17 mouse cellular contexts compared by ENCODE assay signal in genomic region chr1:37551986-37552385, GRCm38 (mm10). TPM values are rescaled to one million over a fixed set of nuclear protein-coding genes. Genes with fewer than 3 reads are reported as not detected.
DNase-seq lines count a peak whose midpoint lies in the region; ATAC-seq and TF ChIP-seq lines count a peak whose summit lies in the region.
"Had no signal": no experiment of that assay in that cellular context is flagged by ENCODE, and none has a peak within 500 bp of the region (broad histone marks: within the 10 kb centered on the region; RNA-seq: fewer than 3 reads in every experiment).

No protein-coding gene starts in this region.

- H3K27ac ChIP-seq in kidney, adult 2 months (ENCODE audit: insufficient read depth, low read depth, low read length), result no peak overlapping the region
- H3K27ac ChIP-seq in kidney, embryonic 16.5 days (ENCODE audit: low read length), result no peak overlapping the region
- H3K27ac ChIP-seq in lung, embryonic 14.5 days (ENCODE audit: low read depth), result no peak overlapping the region
- H3K27ac ChIP-seq: embryonic facial prominence, embryonic 10.5 days; forebrain, embryonic 13.5 days; gastrocnemius, adult 2 months; heart, embryonic 13.5 days; hindbrain, embryonic 13.5 days had no signal

- H3K9me3 ChIP-seq in kidney, embryonic 16.5 days (ENCODE audit: low read length), result no peaks in the 10 kb centered on the region
- no peaks in the 10 kb centered on the region for H3K9me3 ChIP-seq in lung, embryonic 14.5 days (ENCODE audit: low read depth, low read length)
- H3K9me3 ChIP-seq: embryonic facial prominence, embryonic 10.5 days; forebrain, embryonic 13.5 days; heart, embryonic 13.5 days; hindbrain, embryonic 13.5 days had no signal

- no peak for TF ChIP-seq CTCF in kidney, adult 2 months (conservative IDR thresholded peaks at IDR 0.05; ENCODE audit: insufficient read depth, insufficient read length, low read depth, low read length)
- TF ChIP-seq CTCF in lung, embryonic 14.5 days (IDR thresholded peaks at IDR 0.05; ENCODE audit: low read depth), result no peak

- no peak for TF ChIP-seq POLR2A in kidney, adult 2 months (IDR thresholded peaks at IDR 0.05; ENCODE audit: low read depth, low read length)

- DNase-seq in adrenal gland, postnatal 10 days, result peak; percentile 13
- DNase-seq in adrenal gland, postnatal 25 days, result no peak
- peak; percentile 5 for DNase-seq in kidney, adult 2 months
- DNase-seq in lung, embryonic 14.5 days, result peak; percentile 53
- no peak for DNase-seq in lung, postnatal 10 days
- DNase-seq in adrenal gland, postnatal 36 days, result peak; percentile 26 to 35
- DNase-seq: cerebellum, adult 18-20 months; gastrocnemius, adult 2 months; gastrocnemius, postnatal 25 days; heart, postnatal 4 days had no signal

- ATAC-seq in kidney, embryonic 16.5 days (ENCODE audit: low FRiP score, low TSS enrichment), result no peak
- ATAC-seq in lung, embryonic 14.5 days (ENCODE audit: insufficient read depth), result no peak
- ATAC-seq in inflammation-experienced regulatory T-cells, adult 6 months, result no peak
- ATAC-seq: forebrain, embryonic 13.5 days had no signal

- no peaks in the 10 kb centered on the region for H3K4me1 ChIP-seq in kidney, adult 2 months (ENCODE audit: control insufficient read depth, insufficient read depth, low read length)
- no peaks in the 10 kb centered on the region for H3K4me1 ChIP-seq in kidney, embryonic 16.5 days (ENCODE audit: insufficient read depth, low read length)
- no peaks in the 10 kb centered on the region for H3K4me1 ChIP-seq in lung, embryonic 14.5 days (ENCODE audit: insufficient read depth)
- H3K4me1 ChIP-seq: embryonic facial prominence, embryonic 10.5 days; forebrain, embryonic 13.5 days; heart, embryonic 13.5 days; hindbrain, embryonic 13.5 days had no signal

- WGBS in kidney, adult 2 months, result 74% methylated on average over 7 of the region's 7 CpGs
- 76% methylated on average over 7 of the region's 7 CpGs for WGBS in kidney, embryonic 16.5 days
- WGBS in lung, embryonic 14.5 days, result 52% methylated on average over 7 of the region's 7 CpGs

- H3K36me3 ChIP-seq in kidney, adult 2 months (ENCODE audit: control insufficient read depth, insufficient read depth, low read length), result no peaks in the 10 kb centered on the region
- H3K36me3 ChIP-seq in kidney, embryonic 16.5 days (ENCODE audit: insufficient read depth, low read length), result no peaks in the 10 kb centered on the region
- H3K36me3 ChIP-seq in lung, embryonic 14.5 days (ENCODE audit: insufficient read depth), result no peaks in the 10 kb centered on the region
- H3K36me3 ChIP-seq: embryonic facial prominence, embryonic 10.5 days; heart, embryonic 13.5 days; hindbrain, embryonic 13.5 days had no signal

- H3K27me3 ChIP-seq in kidney, adult 2 months (replicated peaks; ENCODE audit: control insufficient read depth, insufficient read depth, low read length), result no peaks in the 10 kb centered on the region
- no peaks in the 10 kb centered on the region for H3K27me3 ChIP-seq in kidney, embryonic 16.5 days (ENCODE audit: insufficient read depth, low read length)
- no peaks in the 10 kb centered on the region for H3K27me3 ChIP-seq in lung, embryonic 14.5 days (ENCODE audit: insufficient read depth, low read length)
- H3K27me3 ChIP-seq: CH12.LX; forebrain, embryonic 13.5 days; hindbrain, embryonic 13.5 days had no signal

- no peak overlapping the region for H3K4me3 ChIP-seq in kidney, adult 2 months (ENCODE audit: insufficient read depth, low read depth, low read length)
- no peak overlapping the region for H3K4me3 ChIP-seq in kidney, embryonic 16.5 days (ENCODE audit: low read length)
- H3K4me3 ChIP-seq in lung, embryonic 14.5 days (ENCODE audit: low read depth, low read length), result no peak overlapping the region
- H3K4me3 ChIP-seq: embryonic facial prominence, embryonic 10.5 days; forebrain, embryonic 13.5 days; gastrocnemius, adult 2 months; heart, embryonic 13.5 days; hindbrain, embryonic 13.5 days had no signal

- no peak overlapping the region for H3K9ac ChIP-seq in kidney, embryonic 16.5 days (replicated peaks; ENCODE audit: low read length)
- no peak overlapping the region for H3K9ac ChIP-seq in lung, embryonic 14.5 days
- H3K9ac ChIP-seq: forebrain, embryonic 13.5 days; heart, embryonic 13.5 days; hindbrain, embryonic 13.5 days had no signal

- H3K4me2 ChIP-seq in kidney, embryonic 16.5 days (replicated peaks; ENCODE audit: low read depth, low read length), result no peak overlapping the region
- no peak overlapping the region for H3K4me2 ChIP-seq in lung, embryonic 14.5 days
- H3K4me2 ChIP-seq: forebrain, embryonic 13.5 days; heart, embryonic 13.5 days; hindbrain, embryonic 13.5 days had no signal

RNA-seq across cellular contexts. Expression of gene Mgat4a, which starts 11.2 kb away (rescaled TPM):
- total RNA-seq in adrenal gland, postnatal 10 days (2021), result 10 to 100 TPM in 1 of 2 experiments, 1 to 10 TPM in 1; 9.7 to 11.4 TPM
- 6.2 and 7.0 TPM in 2 replicates for total RNA-seq in adrenal gland, postnatal 25 days (2021)
- 12.8 and 12.9 TPM in 2 replicates for polyA plus RNA-seq in kidney, adult 2 months (2012; rRNA removed)
- 6.7 and 8.3 TPM in 2 replicates for polyA plus RNA-seq in kidney, embryonic 16.5 days (2015; fragmentation: Nextera tagmentation; extraction: Ambion mirVana)
- 4.8 and 6.0 TPM in 2 replicates for polyA plus RNA-seq in lung, embryonic 14.5 days (2014; fragmentation: Nextera tagmentation; extraction: Ambion mirVana)
- total RNA-seq in adrenal gland, postnatal 36 days (2021), result 1 to 10 TPM; 5.1 to 7.1 TPM
- polyA plus RNA-seq in inflammation-experienced regulatory T-cells, adult 6 months (2017; shearing (Covaris generic)), result 10 to 100 TPM in 1 of 3 experiments, 1 to 10 TPM in 2; 4.4 to 13.2 (median 9.5) TPM

Comparison
In these comparisons a context has a peak if more than half of its experiments do, and no peak if none do; other contexts are left out.
1. DNase-seq: peak in adrenal gland, postnatal 10 days (single experiment), kidney, adult 2 months (single experiment), lung, embryonic 14.5 days (single experiment) and adrenal gland, postnatal 36 days (2 of 2); none in adrenal gland, postnatal 25 days (single experiment) and lung, postnatal 10 days (single experiment).